Mouse (Mus musculus) frontal cortex, postnatal 36 days (tissue): ENCODE results near the gene Ly75.
A peak's percentile ranks its signal among the peaks of the same experiment; 100 is the strongest.

ENCODE experiments used
- DNase-seq, 2 experiments: peaks; one replicate each; pipeline ENCODE4 v3.0.0; 2022; ENCODE audit warnings: low spot score in 2 of 2

Gene Ly75

GRCm38 (mm10) chr2:60322031-60322726 lies 60.9 kb downstream of the Ly75 start:
- DNase-seq: peak in 1 of 2 experiments; percentile 4

GRCm38 (mm10) chr2:60303796-60304195 lies 79.3 kb downstream of the Ly75 start:
- no peak for DNase-seq

- DNase-seq: no peak
These were observed 83.8 kb downstream of the Ly75 start for GRCm38 (mm10) chr2:60299323-60299722.

- DNase-seq: no peak
These were observed 84.8 kb downstream of the Ly75 start for GRCm38 (mm10) chr2:60298266-60298665.

- no peak for DNase-seq
These were observed 91.7 kb downstream of the Ly75 start for GRCm38 (mm10) chr2:60291381-60291780.

GRCm38 (mm10) chr2:60289451-60289850 lies 93.7 kb downstream of the Ly75 start:
- no peak for DNase-seq

GRCm38 (mm10) chr2:60288606-60289005 lies 94.5 kb downstream of the Ly75 start:
- no peak for DNase-seq

- no peak for DNase-seq
These were observed 97.9 kb downstream of the Ly75 start for GRCm38 (mm10) chr2:60285107-60285617.

GRCm38 (mm10) chr2:60284467-60284821 lies 98.7 kb downstream of the Ly75 start, which contains the start of gene Cd302:
TSS of gene Cd302 (minus strand) at chr2:60284488.
- no peak for DNase-seq

- peak; percentile 76 to 77 for DNase-seq
These were observed 99.2 kb downstream of the Ly75 start for GRCm38 (mm10) chr2:60283751-60284466.

GRCm38 (mm10) chr2:60283208-60283750 lies 99.8 kb downstream of the Ly75 start:
- DNase-seq: peak; percentile 7 to 15

GRCm38 (mm10) chr2:60282625-60283024 lies 100.5 kb downstream of the Ly75 start:
- no peak for DNase-seq

- no peak for DNase-seq
These were observed 104.5 kb downstream of the Ly75 start for GRCm38 (mm10) chr2:60278627-60279026.

- DNase-seq: no peak
These were observed 113.1 kb downstream of the Ly75 start for GRCm38 (mm10) chr2:60269856-60270479.

- no peak for DNase-seq
These were observed 115.5 kb downstream of the Ly75 start for GRCm38 (mm10) chr2:60267567-60267966.

- no peak for DNase-seq
These were observed 122.3 kb downstream of the Ly75 start for GRCm38 (mm10) chr2:60260621-60261350.

- no peak for DNase-seq
These were observed 123.9 kb downstream of the Ly75 start for GRCm38 (mm10) chr2:60259186-60259585.

GRCm38 (mm10) chr2:60256751-60257150 lies 126.4 kb downstream of the Ly75 start:
- no peak for DNase-seq

GRCm38 (mm10) chr2:60253506-60253905 lies 129.6 kb downstream of the Ly75 start:
- DNase-seq: peak; percentile 9 to 59

GRCm38 (mm10) chr2:60252782-60253181 lies 130.3 kb downstream of the Ly75 start:
- DNase-seq: no peak
